Mouse (Mus musculus) megakaryocyte, embryonic 14.5 days (primary cell): ENCODE measurements around the gene Gpcpd1.

Source experiments
- FLI1 ChIP-seq: IDR thresholded peaks from 2 replicates; pipeline ENCODE4 v1.6.1; 2012; ENCODE audit warnings: low read length, inconsistent platforms, mixed read lengths
- GATA1 ChIP-seq: IDR thresholded peaks from 3 replicates; pipeline ENCODE4 v1.6.1; 2012; ENCODE audit warnings: mixed read lengths, low read length, inconsistent platforms, borderline replicate concordance

GRCm38 (mm10) chr2:132512051-132512976, 75.2 kb downstream of the Gpcpd1 start:
- TF ChIP-seq GATA1 = no peak
- no peak for TF ChIP-seq FLI1
